Mouse (Mus musculus): ENCODE measurements at regions not wholly inside any gene's neighbourhood (a gene's known extent, or its start where the extent isn't known, plus 50 kb on each side); places are given as distances from the start of the nearest gene placed in this dataset.

DNA sequence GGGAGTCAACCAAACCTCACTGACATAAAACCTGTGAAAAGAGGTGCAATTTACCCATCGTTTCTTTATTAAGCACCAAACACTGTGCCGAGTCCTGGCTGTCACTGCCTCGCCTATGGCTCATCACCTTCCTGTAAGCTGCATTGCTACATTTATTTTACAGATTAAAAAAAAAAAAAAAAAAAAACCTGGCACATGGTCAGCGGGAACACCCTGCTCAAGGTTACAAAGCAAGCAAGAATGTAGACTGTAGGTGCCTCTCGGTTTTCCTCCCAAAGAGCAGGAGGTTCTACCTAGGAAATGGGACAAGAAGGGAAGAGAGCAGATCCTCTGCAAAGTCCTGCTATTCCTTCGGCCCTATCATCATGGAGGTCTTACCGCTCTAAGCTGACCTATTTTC, 146.9 kb upstream of the Nabp1 start:
- Histone ChIP-seq H3K4me1 (replicated peaks; ENCODE audit: control insufficient read depth, insufficient read depth, low read length) (no peaks in the 10 kb centered on the region), H3K9me3 (ENCODE audit: control insufficient read depth) (no peaks in the 10 kb centered on the region), H3K4me2 (replicated peaks; ENCODE audit: low read depth) (no peak overlapping the region), H3K4me3 (ENCODE audit: low read depth, low read length) (no peak overlapping the region), H3K27ac (ENCODE audit: low read depth, low read length) (no peak overlapping the region), H3K27me3 (replicated peaks; ENCODE audit: control insufficient read depth, insufficient read depth, low read length) (no peaks in the 10 kb centered on the region), H3K36me3 (ENCODE audit: control insufficient read depth, insufficient read depth) (no peaks in the 10 kb centered on the region), H3K9ac (ENCODE audit: low read depth, low read length) (no peak overlapping the region)
- ATAC-seq, result no peak
- no peak for TF ChIP-seq CTCF (IDR thresholded peaks at IDR 0.05; ENCODE audit: low read depth)
- WGBS, result 90% methylated on average over 7 of the region's 7 CpGs

- Histone ChIP-seq H3K9me3 (ENCODE audit: control insufficient read depth) (no peaks in the 10 kb centered on the region), H3K4me2 (replicated peaks; ENCODE audit: low read depth) (no peak overlapping the region), H3K4me3 (ENCODE audit: low read depth, low read length) (no peak overlapping the region), H3K9ac (ENCODE audit: low read depth, low read length) (no peak overlapping the region), H3K36me3 (ENCODE audit: control insufficient read depth, insufficient read depth) (no peaks in the 10 kb centered on the region), H3K27me3 (replicated peaks; ENCODE audit: control insufficient read depth, insufficient read depth, low read length) (no peaks in the 10 kb centered on the region), H3K27ac (ENCODE audit: low read depth, low read length) (no peak overlapping the region), H3K4me1 (replicated peaks; ENCODE audit: control insufficient read depth, insufficient read depth, low read length) (no peaks in the 10 kb centered on the region)
- TF ChIP-seq CTCF (IDR thresholded peaks at IDR 0.05; ENCODE audit: low read depth), result no peak
- 66% methylated on average over 2 of the region's 2 CpGs for WGBS
- peak; percentile 31; the same call in 1 of the 2 replicates for ATAC-seq
Measured at GRCm38 (mm10) chr1:51624551-51624950, 146.3 kb upstream of the Nabp1 start.

GRCm38 (mm10) chr1:51622986-51623385, 144.8 kb upstream of the Nabp1 start:
- no peak overlapping the region for H3K4me3 ChIP-seq (ENCODE audit: low read depth, low read length)
- H3K9me3 ChIP-seq (ENCODE audit: control insufficient read depth), result no peaks in the 10 kb centered on the region
- no peaks in the 10 kb centered on the region for H3K36me3 ChIP-seq (ENCODE audit: control insufficient read depth, insufficient read depth)
- WGBS, result 82% methylated on average over 3 of the region's 3 CpGs
- no peak for ATAC-seq
- no peaks in the 10 kb centered on the region for H3K4me1 ChIP-seq (replicated peaks; ENCODE audit: control insufficient read depth, insufficient read depth, low read length)
- TF ChIP-seq CTCF (IDR thresholded peaks at IDR 0.05; ENCODE audit: low read depth), result no peak
- no peak overlapping the region for H3K9ac ChIP-seq (ENCODE audit: low read depth, low read length)
- H3K27ac ChIP-seq (ENCODE audit: low read depth, low read length), result no peak overlapping the region
- no peaks in the 10 kb centered on the region for H3K27me3 ChIP-seq (replicated peaks; ENCODE audit: control insufficient read depth, insufficient read depth, low read length)
- H3K4me2 ChIP-seq (replicated peaks; ENCODE audit: low read depth), result no peak overlapping the region

DNA sequence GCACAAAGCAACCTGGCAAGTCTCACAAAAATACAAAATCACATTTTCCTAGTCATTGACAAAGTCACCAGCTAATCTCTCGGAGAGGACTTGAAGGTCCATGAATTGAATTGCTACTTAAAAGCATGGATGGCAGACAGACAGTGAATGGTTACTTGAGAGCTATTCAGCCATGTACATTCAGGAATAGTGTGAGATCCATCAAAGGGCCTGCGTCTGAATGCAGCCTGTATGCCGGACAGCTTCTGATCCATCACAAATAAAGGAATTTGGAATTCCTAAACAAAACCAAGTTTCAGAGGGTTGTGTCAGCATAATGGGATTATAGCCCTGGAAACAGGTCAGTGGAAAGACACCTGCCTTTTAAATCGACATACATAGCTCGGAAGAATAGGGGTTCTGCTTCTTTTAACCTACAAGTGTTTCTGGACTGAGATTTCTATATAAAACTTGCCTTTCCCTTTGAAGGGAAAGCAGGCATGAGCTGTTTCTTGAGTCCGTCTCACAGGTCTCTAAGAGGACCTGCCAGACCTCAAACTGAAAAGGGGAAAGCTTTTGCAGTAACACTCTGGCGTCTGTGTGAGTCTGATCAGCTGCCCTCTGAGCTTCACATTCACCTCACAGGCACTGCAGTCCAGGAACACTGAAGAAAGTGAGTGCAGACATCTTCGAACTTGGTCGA, 144.1 kb upstream of the Nabp1 start:
- Histone ChIP-seq H3K27me3 (replicated peaks; ENCODE audit: control insufficient read depth, insufficient read depth, low read length) (no peaks in the 10 kb centered on the region), H3K36me3 (ENCODE audit: control insufficient read depth, insufficient read depth) (no peaks in the 10 kb centered on the region), H3K4me1 (replicated peaks; ENCODE audit: control insufficient read depth, insufficient read depth, low read length) (no peaks in the 10 kb centered on the region), H3K27ac (ENCODE audit: low read depth, low read length) (no peak overlapping the region), H3K9ac (ENCODE audit: low read depth, low read length) (no peak overlapping the region), H3K4me2 (replicated peaks; ENCODE audit: low read depth) (no peak overlapping the region), H3K9me3 (ENCODE audit: control insufficient read depth) (no peaks in the 10 kb centered on the region), H3K4me3 (ENCODE audit: low read depth, low read length) (no peak overlapping the region)
- ATAC-seq, result no peak
- WGBS, result 77% methylated on average over 9 of the region's 9 CpGs
- TF ChIP-seq CTCF (IDR thresholded peaks at IDR 0.05; ENCODE audit: low read depth), result no peak

GRCm38 (mm10) chr1:51621062-51621461, 142.8 kb upstream of the Nabp1 start:
- H3K9ac ChIP-seq (ENCODE audit: low read depth, low read length), result no peak overlapping the region
- H3K4me1 ChIP-seq (replicated peaks; ENCODE audit: control insufficient read depth, insufficient read depth, low read length), result no peaks in the 10 kb centered on the region
- TF ChIP-seq CTCF (IDR thresholded peaks at IDR 0.05; ENCODE audit: low read depth), result no peak
- no peak overlapping the region for H3K27ac ChIP-seq (ENCODE audit: low read depth, low read length)
- ATAC-seq, result no peak
- WGBS, result 75% methylated on average over 6 of the region's 6 CpGs
- no peaks in the 10 kb centered on the region for H3K27me3 ChIP-seq (replicated peaks; ENCODE audit: control insufficient read depth, insufficient read depth, low read length)
- H3K9me3 ChIP-seq (ENCODE audit: control insufficient read depth), result no peaks in the 10 kb centered on the region
- H3K4me2 ChIP-seq (replicated peaks; ENCODE audit: low read depth), result no peak overlapping the region
- H3K4me3 ChIP-seq (ENCODE audit: low read depth, low read length), result no peak overlapping the region
- H3K36me3 ChIP-seq (ENCODE audit: control insufficient read depth, insufficient read depth), result no peaks in the 10 kb centered on the region

- WGBS, result 63% methylated on average over 13 of the region's 13 CpGs
- ATAC-seq, result no peak
Measured at GRCm38 (mm10) chr1:51617502-51618251, 139.5 kb upstream of the Nabp1 start.

More at GRCm38 (mm10) chr1:51617502-51618251, 139.5 kb upstream of the Nabp1 start:
- no peak for TF ChIP-seq CTCF (IDR thresholded peaks at IDR 0.05; ENCODE audit: low read depth)
- Histone ChIP-seq H3K36me3 (ENCODE audit: control insufficient read depth, insufficient read depth) (no peaks in the 10 kb centered on the region), H3K27ac (ENCODE audit: low read depth, low read length) (no peak overlapping the region), H3K4me3 (ENCODE audit: low read depth, low read length) (no peak overlapping the region), H3K27me3 (replicated peaks; ENCODE audit: control insufficient read depth, insufficient read depth, low read length) (no peaks in the 10 kb centered on the region), H3K9me3 (ENCODE audit: control insufficient read depth) (no peaks in the 10 kb centered on the region), H3K4me1 (replicated peaks; ENCODE audit: control insufficient read depth, insufficient read depth, low read length) (no peaks in the 10 kb centered on the region), H3K9ac (ENCODE audit: low read depth, low read length) (no peak overlapping the region), H3K4me2 (replicated peaks; ENCODE audit: low read depth) (no peak overlapping the region)

All from intestine, postnatal 0 days (tissue).